Mouse (Mus musculus) kidney, adult 18-20 months (tissue): ENCODE measurements at regions not wholly inside any gene's neighbourhood (a gene's known extent, or its start where the extent isn't known, plus 50 kb on each side); places are given as distances from the start of the nearest gene placed in this dataset.
"Not testable (repeated sequence)": the region's sequence is repeated elsewhere in the genome, so short reads cannot be mapped to it uniquely, and the experiment has no call there.

ENCODE experiments used
- DNase-seq: peaks from one replicate; pipeline ENCODE4 v3.0.0; 2021

- peak; percentile 31 for DNase-seq
Observed at GRCm38 (mm10) chr5:17208554-17209283, 164.3 kb upstream of the Speer4f2 start.

GRCm38 (mm10) chr5:17210723-17211245 lies 162.2 kb upstream of the Speer4f2 start:
- no peak for DNase-seq

GRCm38 (mm10) chr5:17223542-17223941 lies 149.4 kb upstream of the Speer4f2 start:
- not testable (repeated sequence) for DNase-seq

GRCm38 (mm10) chr5:17247732-17248606 lies 125.0 kb upstream of the Speer4f2 start:
- no peak for DNase-seq

GRCm38 (mm10) chr5:17260541-17261325 lies 112.2 kb upstream of the Speer4f2 start:
- DNase-seq = no peak

GRCm38 (mm10) chr5:17262126-17262525 lies 110.9 kb upstream of the Speer4f2 start:
- DNase-seq = no peak

- DNase-seq = no peak
Observed at GRCm38 (mm10) chr5:17271153-17271552, 101.8 kb upstream of the Speer4f2 start.

- DNase-seq = peak; percentile 52
Observed at GRCm38 (mm10) chr5:17271722-17272479, 101.1 kb upstream of the Speer4f2 start.

GRCm38 (mm10) chr5:17275346-17275745 lies 97.6 kb upstream of the Speer4f2 start:
- DNase-seq = no peak

- no peak for DNase-seq
Observed at GRCm38 (mm10) chr5:17276782-17277578, 96.0 kb upstream of the Speer4f2 start.

GRCm38 (mm10) chr5:17280203-17280602 lies 92.8 kb upstream of the Speer4f2 start:
- DNase-seq = no peak

GRCm38 (mm10) chr5:17280951-17281350 lies 92.0 kb upstream of the Speer4f2 start:
- DNase-seq = no peak

GRCm38 (mm10) chr5:17289028-17289427 lies 84.0 kb upstream of the Speer4f2 start:
- no peak for DNase-seq

GRCm38 (mm10) chr5:17292559-17292958 lies 80.4 kb upstream of the Speer4f2 start:
- DNase-seq = no peak

- peak; percentile 53 for DNase-seq
Observed at GRCm38 (mm10) chr5:17296571-17297035, 76.4 kb upstream of the Speer4f2 start.

GRCm38 (mm10) chr5:17299846-17300245 lies 73.1 kb upstream of the Speer4f2 start:
- DNase-seq = no peak

GRCm38 (mm10) chr5:17321501-17321900 lies 51.5 kb upstream of the Speer4f2 start:
- DNase-seq = no peak
